Mouse (Mus musculus) adrenal gland, adult 8-10 months (tissue): ENCODE measurements around the gene Gpr161. TPM values are rescaled to one million over a fixed set of nuclear protein-coding genes. Genes with fewer than 3 reads are reported as not detected.
"Not testable (repeated sequence)": the region's sequence is repeated elsewhere in the genome, so short reads cannot be mapped to it uniquely, and the experiment has no call there.

Experiments used
- DNase-seq: peaks from one replicate; pipeline ENCODE4 v3.0.0; 2022
- total RNA-seq, 4 experiments: library from RNA; stranded (reverse); gene quantifications; 2 replicates each; pipeline ENCODE4 v1.2.4; 2022

Gpr161 gene
- total RNA-seq, 4 experiments from 2014 or later, result 0.92 to 1.3 (median 1.2) TPM

- no peak for DNase-seq
These were observed 20.8 kb downstream of the Gpr161 start for GRCm38 (mm10) chr1:165316361-165316760.

DNA sequence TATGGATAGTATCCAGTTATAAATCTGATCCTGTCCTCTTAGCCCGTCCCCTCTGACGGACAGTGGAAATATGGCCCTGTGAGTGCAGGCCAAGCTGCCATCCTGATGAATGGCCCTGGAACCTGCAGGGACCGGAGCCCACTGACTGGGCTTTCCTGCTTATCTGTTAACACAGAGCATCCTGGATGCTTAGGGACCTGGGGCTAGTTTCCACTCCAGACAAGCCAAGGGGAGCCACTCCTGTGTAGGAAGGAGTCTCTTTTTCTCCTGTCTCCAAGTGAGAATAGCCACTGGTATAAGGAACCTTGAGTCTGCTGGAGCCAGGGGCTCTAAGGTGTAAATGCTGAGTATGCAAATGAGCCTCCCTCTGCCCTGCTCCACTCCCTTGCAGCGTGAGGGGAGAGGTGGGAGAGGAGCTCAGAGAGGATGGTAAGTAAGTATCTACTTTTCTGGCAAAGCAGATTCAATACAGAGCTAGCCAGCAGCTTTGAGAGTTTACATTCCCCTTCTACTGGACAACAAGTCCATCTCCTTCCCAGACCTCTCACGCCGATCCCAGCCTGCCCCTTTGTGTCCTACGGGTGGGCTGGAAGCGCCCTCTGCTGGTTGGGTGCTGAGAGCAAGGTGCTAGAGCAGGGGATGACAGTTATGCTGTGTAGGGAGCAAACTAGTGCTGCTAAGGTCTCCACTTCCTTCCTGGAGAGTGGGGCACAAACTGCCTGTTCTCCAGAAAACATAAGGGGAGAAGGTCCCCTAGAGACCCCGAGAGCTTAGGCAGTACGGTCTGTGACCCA lies 24.7 kb downstream of the Gpr161 start:
- peak; percentile 55 for DNase-seq

GRCm38 (mm10) chr1:165321393-165321861 lies 25.8 kb downstream of the Gpr161 start:
- no peak for DNase-seq

DNA sequence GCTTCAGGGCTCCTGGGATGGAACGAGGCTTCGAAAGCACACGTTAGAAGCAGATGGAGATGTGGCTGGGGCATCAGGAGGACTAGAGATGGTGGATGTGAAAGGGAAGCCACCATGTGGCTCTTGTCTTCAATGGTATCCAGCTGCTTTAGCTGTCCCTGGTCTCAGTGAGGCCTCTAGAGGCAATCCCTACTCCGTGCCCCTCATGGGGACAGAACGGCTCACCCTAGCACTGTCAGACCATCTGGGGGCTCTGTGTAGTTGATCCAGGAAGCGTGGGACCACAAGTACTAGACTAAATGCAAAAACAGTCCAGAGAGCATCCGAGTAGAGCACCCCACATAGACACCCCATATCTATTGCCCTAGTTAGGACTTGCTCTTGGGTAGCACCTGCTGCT lies 26.3 kb downstream of the Gpr161 start:
- DNase-seq, result no peak

DNA sequence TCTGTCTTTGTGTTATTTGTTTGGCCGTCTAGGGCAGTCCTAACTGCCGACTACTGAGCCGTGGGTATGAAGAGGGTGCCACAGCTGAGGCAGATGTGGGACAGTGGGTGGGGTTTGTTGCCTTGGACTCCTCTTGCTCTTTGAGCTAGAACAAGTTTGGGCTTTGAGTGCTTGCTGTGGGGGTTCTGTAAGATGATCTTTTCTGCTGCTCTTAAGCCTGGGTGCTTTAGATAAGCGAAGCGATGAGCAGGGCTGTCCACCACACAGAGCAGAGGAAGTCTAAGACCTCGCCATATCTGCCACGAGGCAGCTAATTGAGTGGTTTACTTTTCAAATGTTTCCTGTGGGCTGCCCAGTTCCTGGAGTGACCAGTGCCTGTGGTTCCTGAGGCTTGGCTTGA lies 27.3 kb downstream of the Gpr161 start:
- no peak for DNase-seq

GRCm38 (mm10) chr1:165327370-165327769 lies 31.8 kb downstream of the Gpr161 start:
- DNase-seq, result no peak

GRCm38 (mm10) chr1:165327831-165328230 lies 32.2 kb downstream of the Gpr161 start:
- peak; percentile 30 for DNase-seq

- not testable (repeated sequence) for DNase-seq
These were observed 33.0 kb downstream of the Gpr161 start for GRCm38 (mm10) chr1:165328384-165329289.

DNA sequence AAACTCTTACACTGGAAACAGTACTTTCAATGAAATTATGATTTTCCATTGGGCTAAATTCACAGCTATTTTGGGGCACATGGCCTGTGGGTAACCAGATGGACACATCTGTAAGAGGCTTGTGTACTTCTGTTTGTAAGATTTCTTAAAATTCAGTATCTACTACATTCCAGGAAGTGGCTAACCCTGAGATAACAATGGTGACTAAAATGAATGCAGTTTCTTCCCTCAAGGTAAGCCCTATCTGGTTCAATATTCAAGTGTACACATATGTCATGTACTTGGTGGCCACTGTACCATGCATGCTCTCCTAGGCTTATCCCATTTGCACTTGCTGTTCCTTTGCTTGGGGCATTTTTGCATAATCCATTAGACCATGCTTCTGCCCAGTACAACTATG lies 35.3 kb downstream of the Gpr161 start:
- no peak for DNase-seq

DNA sequence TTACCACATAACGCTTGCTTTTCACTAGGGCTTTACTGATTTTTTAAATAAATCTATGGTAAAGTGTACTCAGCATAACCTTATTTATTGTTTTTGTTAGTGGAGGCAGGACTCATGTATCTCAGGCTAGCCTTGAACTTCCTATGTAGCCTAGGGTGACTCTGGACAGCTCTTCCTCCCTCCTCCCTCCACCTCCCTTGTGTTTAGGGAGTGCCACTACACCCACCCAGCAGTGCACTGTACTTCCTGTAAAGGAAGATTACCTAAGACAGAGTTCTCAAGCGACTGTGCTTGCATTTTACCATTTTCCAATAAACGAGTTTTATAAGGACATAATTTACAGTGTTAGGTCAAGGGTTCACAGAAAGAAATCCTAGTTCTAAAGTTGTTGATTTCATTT lies 37.2 kb downstream of the Gpr161 start:
- no peak for DNase-seq

DNA sequence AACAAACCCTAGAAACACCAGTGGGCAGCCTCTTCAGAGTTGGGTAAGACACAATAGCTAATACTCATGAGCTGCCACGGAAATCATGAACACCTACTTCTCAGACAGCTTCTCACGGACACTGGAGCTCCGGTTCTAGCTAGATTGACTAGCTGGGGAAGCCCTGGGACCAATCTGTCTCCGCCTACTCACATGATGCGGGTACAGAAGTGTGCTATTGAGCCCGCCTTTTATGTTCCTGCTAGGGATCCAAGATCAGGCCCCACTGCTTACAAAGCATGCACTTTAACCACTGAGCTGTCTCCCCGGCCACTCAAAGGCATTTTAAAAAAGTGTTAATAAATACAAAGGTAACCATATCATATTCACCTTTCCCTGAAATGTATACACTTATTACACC lies 46.5 kb downstream of the Gpr161 start:
- no peak for DNase-seq

- peak; percentile 21 for DNase-seq
These were observed 48.9 kb downstream of the Gpr161 start for GRCm38 (mm10) chr1:165344453-165344852.

- no peak for DNase-seq
These were observed 53.0 kb downstream of the Gpr161 start for GRCm38 (mm10) chr1:165348627-165349026.

GRCm38 (mm10) chr1:165356347-165356746 lies 60.8 kb downstream of the Gpr161 start:
- DNase-seq, result no peak

- DNase-seq, result no peak
These were observed 67.7 kb downstream of the Gpr161 start for GRCm38 (mm10) chr1:165363271-165363670.

DNA sequence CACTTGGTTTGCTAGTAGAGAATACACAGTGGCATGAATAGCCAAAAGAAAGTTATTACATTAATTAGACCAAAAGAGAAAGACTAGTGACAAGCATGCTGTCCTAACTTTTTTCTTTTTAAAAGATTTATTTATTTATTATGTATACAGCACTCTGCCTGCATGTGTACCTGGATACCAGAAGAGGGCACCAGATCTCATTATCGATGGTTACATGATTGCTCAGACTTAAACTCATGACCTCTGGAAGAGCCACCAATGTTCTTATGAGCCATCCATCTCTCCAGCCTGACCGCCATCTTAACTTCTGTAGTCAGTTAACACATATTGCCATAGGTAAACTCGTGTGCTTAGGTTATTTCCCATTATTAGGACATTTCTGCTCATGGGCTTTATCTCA lies 69.5 kb downstream of the Gpr161 start:
- no peak for DNase-seq

DNA sequence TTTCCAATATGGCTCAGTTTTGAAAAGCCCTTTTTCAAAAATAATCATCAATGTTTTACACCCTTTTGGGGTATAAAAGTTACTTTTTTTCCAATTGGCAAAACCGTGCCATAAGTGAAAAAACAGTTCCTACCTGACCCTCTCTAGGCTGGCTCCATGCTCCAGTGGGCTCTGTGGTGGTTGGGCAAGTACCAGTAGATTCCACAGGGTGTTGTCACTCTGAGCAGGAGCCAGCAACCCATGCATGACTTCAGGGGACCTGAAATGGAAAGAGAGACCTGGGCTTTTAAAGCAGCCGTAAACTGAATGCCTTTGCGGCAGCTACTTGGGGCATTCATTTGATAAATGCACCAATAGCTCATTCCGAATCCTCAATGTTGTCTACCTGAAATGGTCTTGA lies 75.4 kb downstream of the Gpr161 start:
- no peak for DNase-seq

DNA sequence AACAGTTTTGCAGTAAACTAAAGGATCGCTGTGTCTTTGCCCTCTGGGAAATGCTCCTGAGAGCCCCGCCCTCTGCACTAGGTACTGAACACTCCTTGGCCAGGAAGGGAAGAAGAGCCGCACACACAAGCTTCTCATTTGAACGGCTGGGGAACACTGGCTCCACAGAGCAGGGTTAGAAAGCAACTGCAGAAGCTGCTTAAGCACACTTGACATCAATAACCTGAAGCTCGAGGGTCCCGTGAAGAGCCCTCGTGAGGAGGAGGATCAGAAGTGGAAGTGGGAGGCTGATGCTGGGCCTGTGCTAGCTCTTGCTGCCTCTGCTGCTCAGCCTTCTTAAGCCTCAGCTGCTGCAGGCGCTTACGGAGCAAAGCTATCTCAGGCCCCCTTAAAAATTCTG lies 78.2 kb downstream of the Gpr161 start:
- DNase-seq, result no peak

Other genes with a start within 250 kb of the Gpr161 start
- not detected for gene Tbx19, start 135.0 kb upstream of the Gpr161 start, total RNA-seq
- 10 to 100 TPM; 36.9 to 45.8 (median 41.3) TPM for gene Sft2d2, start 101.4 kb upstream of the Gpr161 start, total RNA-seq
- gene Tiprl, start 58.8 kb upstream of the Gpr161 start, total RNA-seq, result 10 to 100 TPM; 57.9 to 65.5 (median 62.0) TPM
- gene Dcaf6, start 164.7 kb downstream of the Gpr161 start, total RNA-seq, result 10 to 100 TPM; 28.5 to 40.5 (median 34.5) TPM
- gene Mpc2, start 164.8 kb downstream of the Gpr161 start, total RNA-seq, result 100 to 1,000 TPM; 136 to 174 (median 148) TPM
- 1 to 10 TPM in 1 of 4 experiments, under 1 TPM in 3; 0.21 to 1.2 (median 0.39) TPM for gene Adcy10, start 189.4 kb downstream of the Gpr161 start, total RNA-seq